Mouse (Mus musculus) heart, adult 11 months (tissue): ENCODE measurements around the gene C2cd6.
A peak's percentile ranks its signal among the peaks of the same experiment; 100 is the strongest.

Source experiments
- DNase-seq: peaks from one replicate; pipeline ENCODE4 v3.0.0; 2022

The C2cd6 gene

GRCm38 (mm10) chr1:59094705-59095104 is at the start of gene C2cd6:
C2cd6 (minus strand) TSS chr1:59094900.
- DNase-seq, result no peak

- DNase-seq, result peak; percentile 89
Measured at GRCm38 (mm10) chr1:59142809-59143208, 48.1 kb upstream of the C2cd6 start.

GRCm38 (mm10) chr1:59134419-59134818 is 39.7 kb upstream of the C2cd6 start:
- peak; percentile 85 for DNase-seq

DNA sequence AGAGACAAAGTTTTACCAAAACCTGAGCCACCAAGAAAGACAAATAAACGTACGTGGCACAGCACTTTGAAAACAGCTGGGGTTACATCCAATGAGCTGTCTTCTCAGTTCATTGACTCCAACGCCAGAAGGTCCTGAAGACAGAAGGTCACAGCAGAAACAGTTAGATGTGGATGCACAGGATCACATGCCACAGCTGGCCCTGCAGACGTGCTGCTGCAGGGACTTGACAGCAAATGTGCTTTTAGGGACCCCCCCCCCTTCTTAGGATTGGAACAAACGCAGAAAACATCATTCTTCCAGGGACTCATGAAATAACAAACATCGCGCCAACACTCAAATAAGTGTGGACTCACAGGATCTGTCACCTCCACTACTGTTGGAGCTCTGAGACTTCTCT is 34.2 kb upstream of the C2cd6 start:
- DNase-seq, result peak; percentile 46

DNA sequence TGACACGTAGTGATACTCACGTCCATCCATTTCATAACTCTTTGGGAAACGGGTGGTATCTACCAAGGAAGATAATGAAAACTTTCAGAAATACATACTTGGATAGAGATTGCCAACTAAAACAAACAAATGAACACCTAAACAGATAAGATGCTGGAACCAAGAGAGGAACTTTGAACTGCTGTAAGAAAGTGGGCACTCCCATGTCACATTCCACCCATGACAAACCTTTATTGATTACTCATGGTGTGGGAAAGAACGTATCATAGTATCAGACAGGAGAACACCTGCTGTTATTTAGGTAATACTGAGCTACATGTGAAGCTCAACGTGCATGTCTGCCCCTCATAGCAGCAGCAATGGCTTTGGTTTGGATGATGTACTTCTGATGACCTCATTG is 30.9 kb upstream of the C2cd6 start:
- DNase-seq, result no peak

GRCm38 (mm10) chr1:59119720-59120457 is 25.2 kb upstream of the C2cd6 start, which contains the start of gene Tmem237:
Tmem237 (minus strand) TSS chr1:59120408.
- DNase-seq, result peak; percentile 99

DNA sequence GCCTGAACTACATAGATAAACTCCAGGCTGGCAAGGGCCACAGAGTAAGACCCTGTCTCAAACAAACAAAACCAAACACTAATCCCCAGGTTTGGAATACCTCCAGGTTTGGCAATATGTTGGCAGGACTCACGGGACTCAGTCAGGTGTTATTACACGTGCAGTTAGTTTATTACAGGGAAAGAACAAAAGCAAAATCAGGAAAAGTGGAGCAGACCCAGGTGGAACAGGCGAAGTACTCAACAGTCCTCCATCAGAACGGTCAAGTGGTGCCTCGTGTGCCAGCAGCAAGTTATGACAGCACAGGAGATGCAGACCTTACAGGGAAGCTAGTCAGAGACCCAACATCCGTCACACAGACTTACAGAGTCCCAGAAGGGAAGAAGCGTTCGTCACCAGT is 15.8 kb upstream of the C2cd6 start:
- no peak for DNase-seq

GRCm38 (mm10) chr1:59102071-59102470 is 7.4 kb upstream of the C2cd6 start:
- no peak for DNase-seq

DNA sequence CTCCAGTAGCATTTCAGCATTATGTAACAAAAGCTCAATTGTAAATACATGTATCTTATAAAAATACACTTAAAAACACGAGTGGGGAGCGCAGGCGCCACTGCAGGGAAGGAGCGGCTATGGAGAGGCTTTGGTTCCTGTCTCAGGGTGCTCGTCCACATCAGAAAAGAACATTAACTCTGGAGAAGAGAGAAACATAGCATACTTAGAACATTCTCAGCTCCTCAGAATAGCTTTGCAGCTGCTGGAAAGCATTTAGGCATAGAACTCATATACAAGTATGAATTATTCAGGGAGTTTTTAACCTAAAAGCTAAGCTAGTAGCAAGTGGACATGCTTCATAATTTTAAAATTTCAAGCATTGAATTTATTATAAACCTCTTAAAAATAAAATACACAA is 6.3 kb upstream of the C2cd6 start:
- no peak for DNase-seq

DNA sequence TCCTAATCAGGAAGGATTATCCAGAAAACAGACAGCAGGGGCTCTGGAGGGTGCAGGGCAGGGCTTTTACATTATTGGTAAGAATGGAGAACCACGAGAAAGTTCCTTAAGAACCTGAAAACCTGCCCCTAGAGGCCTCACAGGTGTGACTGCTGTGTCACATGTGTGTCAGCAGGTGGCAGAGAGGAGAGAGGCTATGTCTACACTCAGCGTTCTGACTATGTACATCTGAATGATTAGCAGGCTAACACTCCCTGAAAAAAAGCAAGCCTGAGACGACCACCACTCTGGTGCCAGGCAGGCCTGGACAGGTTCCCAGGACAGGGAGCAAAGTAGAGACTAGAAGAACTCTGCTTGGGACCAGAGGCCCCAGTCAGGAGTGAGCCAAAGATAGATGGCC is 23.8 kb downstream of the C2cd6 start:
- no peak for DNase-seq

DNA sequence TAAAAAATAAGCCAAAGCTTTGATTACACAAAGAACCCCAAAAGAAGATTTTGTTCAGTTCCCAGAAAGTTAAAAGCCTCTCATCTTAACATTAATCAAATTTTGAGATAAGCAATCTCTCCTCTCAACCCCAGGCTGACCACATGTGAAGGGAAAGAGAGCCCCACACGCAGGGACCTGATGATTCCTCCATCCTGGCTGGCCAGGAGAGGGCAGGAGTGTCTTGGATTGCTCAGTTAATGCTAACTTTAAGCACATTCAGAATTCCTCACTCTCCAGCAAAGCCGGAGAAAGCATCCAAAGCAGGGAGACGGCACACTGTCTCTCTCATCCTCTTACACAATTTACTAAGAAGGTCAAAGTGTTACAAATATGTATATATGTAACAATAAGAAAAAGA is 26.7 kb downstream of the C2cd6 start:
- no peak for DNase-seq

DNA sequence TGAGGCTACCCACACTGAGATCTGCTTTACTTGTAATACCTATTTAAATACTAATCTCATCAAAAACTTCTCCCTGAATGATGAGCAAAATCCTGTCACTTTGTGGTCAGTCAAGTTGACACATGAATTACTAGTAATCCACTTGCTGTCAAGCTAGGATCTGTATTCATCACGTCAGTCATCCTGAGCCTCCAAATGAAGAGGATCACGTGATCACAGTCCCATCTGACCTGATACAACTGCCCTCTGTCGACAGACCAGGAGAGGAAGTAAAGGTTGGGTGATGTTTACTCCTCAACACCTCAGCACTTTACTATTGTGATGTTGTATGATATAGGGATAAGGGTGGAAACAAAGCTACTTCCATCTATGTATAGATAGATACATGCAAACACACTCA is 31.0 kb downstream of the C2cd6 start:
- no peak for DNase-seq

DNA sequence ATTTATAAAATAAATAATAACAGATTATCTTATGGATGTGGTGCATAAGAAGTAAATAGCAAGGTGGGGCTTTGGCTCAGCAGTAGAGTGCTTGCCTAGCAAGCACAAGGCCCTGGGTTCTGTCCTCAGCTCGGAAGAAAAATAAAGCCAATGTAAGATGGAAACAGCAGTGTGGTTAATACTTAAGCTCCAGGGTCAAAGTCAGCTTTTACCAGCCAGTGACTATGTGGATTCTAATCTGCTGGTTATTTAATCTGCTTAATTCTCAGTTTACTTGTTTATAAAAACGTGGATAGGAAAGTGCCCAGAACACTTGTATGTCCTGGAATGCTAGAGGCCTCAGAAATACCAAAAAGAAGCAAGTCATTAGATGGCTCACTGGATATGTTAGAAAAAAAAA is 37.7 kb downstream of the C2cd6 start:
- no peak for DNase-seq

DNA sequence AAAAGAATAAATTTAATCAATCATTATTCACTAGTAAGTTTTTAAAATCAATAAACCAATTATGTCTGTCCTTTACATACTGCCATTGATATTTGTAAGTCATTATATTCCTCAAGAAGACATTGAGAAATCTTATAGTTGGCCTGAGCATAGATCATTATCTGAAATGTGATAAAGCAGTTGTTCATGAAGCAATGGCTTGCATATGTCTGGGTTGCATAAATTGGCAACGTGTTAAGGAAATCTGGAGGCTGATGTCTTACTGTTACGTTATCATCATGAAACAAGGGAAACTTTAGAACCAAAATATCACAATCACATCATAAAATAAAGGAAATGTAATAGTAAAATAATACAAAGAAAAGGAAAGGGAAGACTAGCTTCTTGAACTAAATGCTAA is 43.4 kb downstream of the C2cd6 start:
- no peak for DNase-seq

GRCm38 (mm10) chr1:59037723-59038122 is 57.0 kb downstream of the C2cd6 start:
- no peak for DNase-seq

- DNase-seq, result no peak
Measured at GRCm38 (mm10) chr1:59021556-59021955, 73.1 kb downstream of the C2cd6 start.

- DNase-seq, result no peak
Measured at GRCm38 (mm10) chr1:59009250-59009649, 85.5 kb downstream of the C2cd6 start.
